Mouse (Mus musculus) adrenal gland, postnatal 14 days (tissue): ENCODE data around the gene Apoa2. TPM values are rescaled to one million over a fixed set of nuclear protein-coding genes. Genes with fewer than 3 reads are reported as not detected.

Experiments
- DNase-seq: peaks from one replicate; pipeline ENCODE4 v3.0.0; 2021; ENCODE audit warnings: mixed read lengths
- total RNA-seq: library from RNA; stranded (reverse); gene quantifications from 2 replicates; pipeline ENCODE4 v1.2.3, GENCODE M21; 2021

The Apoa2 gene
- total RNA-seq, 1 experiment from 2014 or later, result 1,683 TPM

DNA sequence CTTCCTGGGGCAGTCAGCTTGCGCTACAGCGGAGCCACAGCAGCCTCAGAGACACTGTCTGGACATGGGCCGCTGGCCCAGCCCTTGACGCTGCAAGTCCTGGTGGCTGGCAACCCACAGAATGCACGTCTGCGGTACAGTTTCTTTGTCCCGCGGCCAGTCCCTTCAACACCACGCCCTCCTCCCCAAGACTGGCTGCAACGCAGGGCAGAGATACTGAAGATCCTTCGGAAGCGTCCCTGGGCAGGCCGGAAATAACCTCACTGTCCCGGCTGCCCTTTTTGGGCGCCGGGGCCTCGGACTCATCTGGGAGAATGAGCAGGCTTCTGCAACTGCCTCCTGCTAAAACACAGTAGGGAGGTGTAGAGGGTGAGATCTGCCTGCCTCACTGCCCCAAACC is 34.1 kb downstream of the Apoa2 start:
- no peak for DNase-seq

DNA sequence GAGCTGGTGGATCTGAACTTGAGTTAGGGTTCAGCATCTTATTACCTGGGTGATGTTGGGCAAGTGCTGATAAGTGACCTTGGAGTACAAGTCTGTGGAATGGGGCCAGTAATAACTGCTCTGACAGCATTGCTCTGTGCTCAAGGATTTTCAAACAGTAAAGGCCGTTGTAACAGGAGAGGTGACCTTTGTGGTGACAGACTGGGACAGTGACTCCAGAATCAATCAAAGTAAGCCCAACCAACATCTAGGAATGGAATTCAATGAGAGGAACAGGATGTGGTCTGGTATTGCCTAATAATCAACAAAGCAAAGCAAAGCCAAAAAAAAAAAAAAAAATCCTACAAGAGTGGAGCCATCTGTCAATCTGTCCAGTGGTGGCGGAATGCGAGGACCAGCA is 35.5 kb downstream of the Apoa2 start:
- peak; percentile 34 for DNase-seq

DNA sequence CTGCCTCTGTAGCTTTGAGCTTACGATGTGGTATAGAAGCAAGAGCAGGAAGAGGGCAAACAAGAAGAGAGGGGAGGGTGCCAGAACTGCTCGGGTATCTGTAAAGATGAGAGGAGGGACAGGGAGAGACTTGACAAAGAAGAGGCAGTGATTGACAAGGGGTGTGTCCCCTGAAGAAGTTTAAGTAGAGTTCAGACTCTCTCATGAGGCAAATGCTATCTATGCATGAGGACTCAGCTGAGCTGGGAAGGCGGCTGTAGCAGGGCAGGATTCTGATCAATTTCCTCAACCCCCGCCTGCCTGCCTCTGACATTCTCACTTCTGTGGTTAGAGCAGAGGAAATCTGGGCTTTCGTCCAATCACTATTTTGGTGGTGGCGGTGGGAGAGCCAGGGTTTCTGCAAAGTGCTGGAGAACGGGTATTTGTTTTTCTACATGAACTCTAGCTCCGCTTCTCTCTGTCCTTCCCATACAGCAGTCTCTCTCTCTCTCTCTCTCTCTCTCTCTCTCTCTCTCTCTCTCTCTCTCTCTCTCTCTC is 37.8 kb downstream of the Apoa2 start:
- DNase-seq, result peak; percentile 80

DNA sequence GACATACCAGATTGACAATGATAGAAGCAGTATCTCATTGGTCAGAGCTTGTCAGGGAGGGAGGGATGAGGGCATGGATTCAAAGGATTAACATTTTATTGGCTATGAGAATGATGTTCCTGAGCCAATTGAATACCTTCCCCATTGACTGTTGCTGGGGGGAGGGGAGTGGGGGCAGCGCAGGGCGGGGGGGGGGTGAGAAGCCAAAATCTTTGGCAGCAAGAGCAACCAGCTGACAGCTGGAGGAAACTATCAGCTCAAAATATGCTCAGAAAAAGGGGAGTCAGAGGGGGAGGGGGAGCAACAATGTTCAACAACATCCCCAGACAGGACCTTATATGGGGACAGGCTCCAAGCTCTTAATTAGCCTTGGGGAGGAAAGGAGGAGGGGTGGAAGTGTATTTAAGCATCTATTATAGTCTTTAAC is 38.3 kb downstream of the Apoa2 start:
- peak; percentile 55 for DNase-seq

DNA sequence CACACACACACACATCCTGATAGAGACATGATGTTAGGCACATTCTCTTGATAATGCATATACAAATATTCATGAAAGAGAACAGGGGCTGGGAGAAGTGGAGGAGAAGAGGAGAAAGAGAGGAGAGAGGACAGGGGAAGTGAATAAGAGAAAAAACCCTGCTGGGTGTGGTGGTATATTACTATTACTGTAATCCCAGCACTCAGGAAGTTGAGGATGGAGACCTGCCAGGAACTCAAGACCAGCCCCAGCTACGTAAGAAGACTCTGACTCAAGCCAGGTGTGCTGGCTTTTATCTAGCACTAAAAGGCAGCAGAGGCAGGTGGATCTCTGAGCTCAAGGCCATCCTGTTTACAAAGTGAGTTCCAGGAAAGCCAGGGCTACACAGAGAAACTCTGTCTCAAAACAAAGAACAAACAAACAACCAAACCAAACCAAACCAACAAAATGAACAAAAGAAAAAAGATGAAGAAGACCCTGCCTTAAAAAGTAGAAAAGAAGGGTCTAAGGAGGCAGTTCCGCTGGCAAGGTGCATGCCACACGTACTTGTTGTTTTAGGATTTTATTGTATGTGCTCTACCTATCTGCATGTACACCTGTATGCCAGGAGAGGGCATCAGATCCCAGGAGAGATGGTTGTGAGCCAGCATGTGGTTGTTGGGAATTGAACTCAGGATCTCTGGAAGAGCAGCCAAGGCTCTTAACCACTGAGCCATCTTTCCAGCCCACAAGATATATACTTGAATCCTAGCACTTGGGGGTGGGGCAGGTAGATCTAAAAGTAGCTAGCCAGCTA is 39.0 kb downstream of the Apoa2 start:
- no peak for DNase-seq

DNA sequence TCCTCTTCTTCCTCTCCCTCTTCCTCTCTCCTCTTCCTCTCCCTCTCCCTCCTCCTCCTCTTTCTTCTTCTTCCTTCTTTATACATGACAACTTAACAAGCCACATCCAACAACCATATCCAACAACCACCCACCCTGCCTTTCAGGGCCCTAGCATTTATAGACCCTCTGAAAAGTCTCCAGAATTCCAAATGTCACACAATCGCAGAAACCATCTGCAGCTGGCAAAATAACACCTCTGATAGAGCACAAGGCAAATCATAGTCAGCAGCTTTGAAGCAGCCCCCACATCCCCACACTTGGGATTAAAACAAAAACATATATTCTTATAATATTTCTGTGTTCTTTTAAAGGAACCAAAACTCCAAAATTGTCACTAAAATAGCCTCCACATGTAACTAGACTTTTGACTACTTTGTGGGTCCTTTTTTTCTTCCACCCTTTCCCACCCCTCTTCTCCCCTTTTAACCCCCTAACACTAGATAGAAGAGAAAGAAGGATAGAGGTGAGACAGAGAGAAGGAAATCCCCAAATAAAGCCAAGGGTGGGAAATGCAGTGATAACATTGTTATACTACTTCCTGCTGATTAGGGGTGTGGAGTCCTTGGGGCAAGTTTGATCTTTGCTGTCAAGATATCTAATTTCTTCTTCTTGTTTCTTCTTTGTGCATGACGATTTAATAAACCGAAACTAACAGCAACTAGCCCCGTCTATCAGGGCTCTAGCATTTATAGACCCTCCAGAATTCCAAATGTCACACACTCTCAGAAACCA is 41.3 kb downstream of the Apoa2 start:
- no peak for DNase-seq

DNA sequence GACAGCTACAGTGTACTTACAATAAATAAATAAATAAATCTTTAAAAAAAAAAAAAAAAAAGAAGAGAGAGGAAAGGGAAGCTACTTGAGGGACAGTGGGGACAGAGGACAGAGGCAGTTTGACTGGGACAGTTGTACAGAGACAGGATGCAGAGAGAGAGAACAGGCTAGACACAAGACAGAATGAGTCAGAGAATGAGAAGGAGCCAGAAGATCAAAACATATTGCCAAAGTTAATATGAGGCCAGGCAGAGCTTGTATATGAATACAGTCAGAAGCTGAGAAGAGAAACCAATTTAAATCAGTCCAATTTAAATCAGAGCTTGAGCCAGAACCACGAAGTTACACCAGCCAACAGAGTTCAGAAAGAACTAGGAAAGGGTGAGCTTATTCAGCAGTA is 43.5 kb downstream of the Apoa2 start:
- no peak for DNase-seq

DNA sequence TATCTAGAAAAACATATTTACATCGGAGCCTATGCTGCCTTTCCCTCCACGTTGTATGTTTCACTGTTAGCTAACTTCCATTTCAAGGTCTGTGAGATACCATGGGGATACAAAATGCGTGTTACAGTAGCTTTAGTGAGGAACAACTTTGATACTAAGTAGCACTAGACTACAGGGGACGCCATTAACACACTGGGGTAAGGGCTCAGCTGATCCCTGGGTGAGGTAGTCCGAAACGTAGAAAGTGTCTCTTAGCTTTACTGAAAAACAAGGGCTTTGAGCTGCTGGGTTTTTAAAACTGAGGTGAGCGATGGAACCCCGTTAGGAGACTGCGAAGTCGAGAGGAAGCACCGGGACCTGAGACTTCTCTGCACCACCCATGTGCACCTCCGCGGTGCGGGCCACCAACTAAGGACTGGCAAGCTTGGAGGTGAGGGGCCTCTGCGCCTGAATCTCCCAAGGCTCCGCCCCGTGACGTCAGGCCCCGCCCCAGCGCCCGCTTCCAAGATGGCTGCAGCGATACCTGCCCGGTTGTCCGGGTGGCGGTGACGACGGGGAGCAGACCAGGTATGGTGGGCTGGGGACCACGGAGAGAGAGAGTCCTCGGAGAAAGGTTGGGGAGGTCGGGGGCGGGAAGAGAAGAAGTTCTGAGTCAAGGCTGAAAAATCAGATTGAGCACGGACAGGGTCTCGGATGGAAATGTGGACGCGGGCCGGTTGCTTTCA is 45.2 kb downstream of the Apoa2 start, which contains the start of gene B4galt3:
B4galt3 (plus strand) TSS at position 481 of the 725 bp plus-strand sequence.
- DNase-seq, result peak; percentile 98

DNA sequence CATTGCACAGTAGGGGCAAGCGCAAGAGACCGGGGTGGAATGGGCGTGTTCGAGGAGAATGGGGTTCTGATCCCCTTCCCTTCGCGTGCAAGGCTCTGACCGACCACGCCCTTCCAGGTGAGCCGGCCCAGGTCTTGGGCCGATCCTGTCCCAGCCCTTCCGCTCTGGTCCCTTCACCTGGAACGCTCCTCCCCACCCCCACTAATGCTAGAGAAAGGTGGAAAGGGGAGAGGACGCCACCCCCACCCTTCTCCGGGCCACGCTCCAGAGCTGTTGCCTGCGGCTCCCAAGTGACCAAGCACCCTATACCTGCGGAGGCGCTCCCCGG is 45.7 kb downstream of the Apoa2 start:
- peak; percentile 46 for DNase-seq

DNA sequence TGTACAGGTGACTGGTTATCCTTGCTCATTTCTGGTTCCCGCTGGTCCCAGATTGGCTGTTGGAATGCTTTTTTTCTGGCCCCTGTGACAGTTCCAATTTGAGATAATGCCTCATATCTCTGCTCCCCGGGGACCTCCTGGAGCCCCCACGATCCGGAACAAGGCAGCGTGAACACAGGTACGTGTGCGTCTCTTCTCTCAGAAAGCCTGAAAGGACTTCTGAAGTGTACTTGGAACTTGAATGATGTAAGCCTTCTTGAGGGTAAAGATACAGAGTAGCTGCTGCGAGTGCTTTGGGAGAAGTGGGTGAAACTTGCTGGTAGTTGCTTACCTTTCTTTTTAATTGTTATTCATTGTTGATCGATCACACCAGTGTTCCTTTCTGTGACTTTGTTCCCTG is 46.3 kb downstream of the Apoa2 start:
- DNase-seq, result no peak

DNA sequence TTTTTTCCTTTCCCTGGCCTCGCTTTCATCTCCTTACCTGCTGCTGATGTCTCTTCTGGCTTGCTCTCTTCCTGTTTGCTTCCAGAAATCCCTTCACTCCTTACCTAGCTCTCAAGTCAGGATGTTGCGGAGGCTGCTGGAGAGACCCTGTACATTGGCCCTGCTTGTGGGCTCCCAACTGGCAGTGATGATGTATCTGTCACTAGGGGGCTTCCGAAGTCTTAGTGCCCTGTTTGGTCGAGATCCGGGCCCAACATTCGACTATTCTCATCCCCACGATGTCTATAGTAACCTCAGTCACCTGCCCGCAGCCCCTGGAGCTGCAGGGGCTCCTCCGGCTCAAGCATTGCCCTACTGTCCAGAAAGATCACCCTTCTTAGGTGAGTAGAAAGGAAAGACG is 46.8 kb downstream of the Apoa2 start:
- DNase-seq, result no peak

DNA sequence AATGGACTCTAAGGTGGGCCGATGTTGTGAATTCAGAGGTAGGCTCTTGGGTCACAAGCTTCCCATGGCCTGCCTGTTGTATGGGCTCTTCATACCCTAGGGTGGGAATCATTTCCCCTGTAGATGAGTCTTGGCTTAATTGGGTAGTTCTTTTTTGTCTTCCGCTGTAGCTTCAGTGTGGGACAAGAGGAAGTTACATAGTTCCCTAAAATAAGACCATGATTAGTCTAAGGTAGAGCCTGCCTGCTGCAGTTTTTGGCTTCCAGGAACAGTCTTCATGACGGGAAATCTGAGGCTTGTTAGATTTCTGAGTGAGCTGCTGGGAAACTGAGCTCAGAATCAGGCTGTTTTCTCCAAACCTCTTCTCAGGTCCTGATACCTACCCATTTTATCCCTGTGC is 47.2 kb downstream of the Apoa2 start:
- no peak for DNase-seq

DNA sequence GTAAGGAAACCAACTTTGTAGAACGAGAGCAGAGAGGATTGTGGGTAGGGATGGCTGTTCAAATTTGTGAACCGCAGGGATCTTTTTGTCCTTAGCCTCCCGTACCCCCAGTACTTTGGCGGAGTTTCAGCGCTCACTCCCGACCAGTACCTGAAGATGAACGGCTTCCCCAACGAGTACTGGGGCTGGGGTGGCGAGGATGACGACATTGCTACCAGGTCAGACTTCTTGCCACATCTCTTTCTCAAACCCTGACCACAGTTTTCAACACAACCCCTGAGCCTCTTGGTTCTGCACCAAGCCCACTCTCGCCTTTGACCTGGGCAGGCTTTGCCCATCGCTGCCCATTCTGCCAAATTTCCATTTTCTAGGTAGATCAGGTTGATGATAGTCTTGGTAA is 49.3 kb downstream of the Apoa2 start:
- DNase-seq, result no peak

DNA sequence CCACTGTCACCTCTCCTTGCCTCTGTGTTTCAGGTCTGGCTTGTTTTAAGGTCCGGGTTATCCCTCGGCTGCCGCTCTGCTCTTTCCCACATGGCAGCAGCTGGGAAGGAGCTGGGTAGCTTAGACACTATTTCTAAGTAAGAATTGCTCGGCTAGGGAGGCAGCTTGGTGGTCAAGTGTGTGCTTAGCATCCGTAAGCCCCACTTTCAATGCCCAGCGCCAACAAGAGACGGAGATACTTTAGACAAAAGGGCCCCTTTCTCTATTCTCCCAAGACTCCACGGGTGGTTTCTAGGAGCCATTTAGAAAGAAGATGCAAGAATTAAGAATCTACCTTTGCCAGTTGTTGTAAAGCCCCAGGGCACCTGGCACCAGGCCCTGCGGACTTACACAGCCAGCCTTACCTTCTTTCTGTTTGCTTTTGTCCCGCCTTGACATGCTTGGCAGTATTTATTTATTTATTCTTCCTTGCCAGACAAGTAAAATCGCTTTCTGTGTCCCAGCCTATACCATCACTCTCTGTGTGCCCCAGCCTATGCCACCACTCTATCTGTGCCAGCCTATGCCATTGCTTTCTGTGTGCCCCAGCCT is 50.4 kb downstream of the Apoa2 start:
- DNase-seq, result no peak

Other genes with a start within 250 kb of the Apoa2 start
- gene Fcgr2b, start 248.5 kb upstream of the Apoa2 start, total RNA-seq, result 7.9 and 9.2 TPM in 2 replicates
- gene Fcgr4, start 206.1 kb upstream of the Apoa2 start, total RNA-seq, result 0.49 and 0.89 TPM in 2 replicates
- gene Fcgr3, start 160.1 kb upstream of the Apoa2 start, total RNA-seq, result 8.1 and 10.3 TPM in 2 replicates
- 0.71 and 1.9 TPM in 2 replicates for gene Cfap126, start 111.1 kb upstream of the Apoa2 start, total RNA-seq
- 733 and 773 TPM in 2 replicates for gene Sdhc, start 74.5 kb upstream of the Apoa2 start, total RNA-seq
- gene Mpz, start 74.3 kb upstream of the Apoa2 start, total RNA-seq, result 1.5 and 3.2 TPM in 2 replicates
- 37.7 and 40.5 TPM in 2 replicates for gene Pcp4l1, start 28.8 kb upstream of the Apoa2 start, total RNA-seq
- gene Nr1i3, start 11.1 kb upstream of the Apoa2 start, total RNA-seq, result 0.83 and 12.4 TPM in 2 replicates
- gene Tomm40l, start 2.5 kb upstream of the Apoa2 start, total RNA-seq, result 52.7 and 58.6 TPM in 2 replicates
- gene Fcer1g, start 9.3 kb downstream of the Apoa2 start, total RNA-seq, result 13.4 and 18.8 TPM in 2 replicates
- gene Adamts4, start 25.4 kb downstream of the Apoa2 start, total RNA-seq, result 3.1 and 3.4 TPM in 2 replicates
- gene Ndufs2, start 26.3 kb downstream of the Apoa2 start, total RNA-seq, result 875 and 896 TPM in 2 replicates
- 31.1 and 34.1 TPM in 2 replicates for gene B4galt3, start 45.3 kb downstream of the Apoa2 start, total RNA-seq
- gene Ppox, start 56.1 kb downstream of the Apoa2 start, total RNA-seq, result 34.8 and 38.1 TPM in 2 replicates
- gene Usp21, start 62.9 kb downstream of the Apoa2 start, total RNA-seq, result 36.5 and 37.2 TPM in 2 replicates
- gene Ufc1, start 70.0 kb downstream of the Apoa2 start, total RNA-seq, result 128 and 133 TPM in 2 replicates
- gene Dedd, start 104.1 kb downstream of the Apoa2 start, total RNA-seq, result 33.7 and 36.1 TPM in 2 replicates
- gene Nit1, start 120.6 kb downstream of the Apoa2 start, total RNA-seq, result 62.1 and 62.8 TPM in 2 replicates
- 140 and 148 TPM in 2 replicates for gene Pfdn2, start 120.6 kb downstream of the Apoa2 start, total RNA-seq
- 3.1 and 5.1 TPM in 2 replicates for gene Klhdc9, start 135.7 kb downstream of the Apoa2 start, total RNA-seq
- gene Nectin4, start 145.0 kb downstream of the Apoa2 start, total RNA-seq, result 0.11 TPM in 2 replicates
- gene Arhgap30, start 163.9 kb downstream of the Apoa2 start, total RNA-seq, result 3.4 and 13.3 TPM in 2 replicates
- 49.6 and 69.1 TPM in 2 replicates for gene Usf1, start 186.3 kb downstream of the Apoa2 start, total RNA-seq
- 2.6 and 11.3 TPM in 2 replicates for gene Tstd1, start 193.8 kb downstream of the Apoa2 start, total RNA-seq
- 59.6 and 66.3 TPM in 2 replicates for gene F11r, start 212.5 kb downstream of the Apoa2 start, total RNA-seq